ENCODE assay signal across 8 mouse cellular contexts in genomic region chr11:72266960-72267560, GRCm38 (mm10). TPM values are rescaled to one million over a fixed set of nuclear protein-coding genes. Genes with fewer than 3 reads are reported as not detected.
DNase-seq lines count a peak whose midpoint lies in the region; ATAC-seq lines count a peak whose summit lies in the region.

Slc13a5 (minus strand) TSS chr11:72267222.

- peaks cover 2% of the 10 kb centered on the region; the same call in 1 of the 2 replicates for H3K4me1 ChIP-seq in brown adipose tissue, adult 24 weeks (ENCODE audit: control insufficient read depth, insufficient read depth, insufficient read length, low read length)
- peaks cover 29% of the 10 kb centered on the region for H3K4me1 ChIP-seq in heart, embryonic 12.5 days (replicated peaks)
- peaks cover 16% of the 10 kb centered on the region for H3K4me1 ChIP-seq in midbrain, embryonic 15.5 days

- H3K27ac ChIP-seq in brown adipose tissue, adult 24 weeks (replicated peaks; ENCODE audit: low read depth, low read length) = no peak within 1 kb of the TSS
- no peak within 1 kb of the TSS for H3K27ac ChIP-seq in heart, embryonic 12.5 days (ENCODE audit: poor library complexity, severe bottlenecking)
- no peak within 1 kb of the TSS for H3K27ac ChIP-seq in midbrain, embryonic 15.5 days

- no peak for DNase-seq in layer of hippocampus, postnatal 14 days (ENCODE audit: low spot score in 2 of 2)
- DNase-seq in layer of hippocampus, adult 9-10 months (ENCODE audit: low spot score) = no peak
- DNase-seq in kidney, postnatal 14 days = peak; percentile 14
- DNase-seq in adipocyte (ENCODE audit: low spot score) = no peak

- WGBS in heart, embryonic 12.5 days = 4% methylated on average over 36 of the region's 36 CpGs
- 1% methylated on average over 36 of the region's 36 CpGs for WGBS in midbrain, embryonic 15.5 days

- peak within 1 kb of the TSS; percentile 91 for H3K4me2 ChIP-seq in heart, embryonic 12.5 days
- H3K4me2 ChIP-seq in midbrain, embryonic 15.5 days = peak within 1 kb of the TSS; percentile 72

- peak; percentile 55 for ATAC-seq in heart, embryonic 12.5 days (ENCODE audit: insufficient number of reproducible peaks, low FRiP score)
- ATAC-seq in midbrain, embryonic 15.5 days (replicated peaks) = peak; percentile 66
- no peak for ATAC-seq in erythroid progenitor cell, adult 5-6 weeks (replicated peaks; ENCODE audit: low FRiP score, poor library complexity, severe bottlenecking)

- H3K9me3 ChIP-seq in heart, embryonic 12.5 days (replicated peaks) = no peaks in the 10 kb centered on the region
- H3K9me3 ChIP-seq in midbrain, embryonic 15.5 days = no peaks in the 10 kb centered on the region

- no peaks in the 10 kb centered on the region for H3K36me3 ChIP-seq in heart, embryonic 12.5 days
- H3K36me3 ChIP-seq in midbrain, embryonic 15.5 days (replicated peaks) = no peaks in the 10 kb centered on the region

- H3K4me3 ChIP-seq in brown adipose tissue, adult 24 weeks (ENCODE audit: insufficient read depth, low read depth, low read length) = peak within 1 kb of the TSS; percentile 59
- peak within 1 kb of the TSS; percentile 50 for H3K4me3 ChIP-seq in heart, embryonic 12.5 days
- H3K4me3 ChIP-seq in midbrain, embryonic 15.5 days = peak within 1 kb of the TSS; percentile 42

- peak within 1 kb of the TSS; percentile 47; the same call in 1 of the 2 replicates for H3K9ac ChIP-seq in heart, embryonic 12.5 days
- H3K9ac ChIP-seq in midbrain, embryonic 15.5 days = peak within 1 kb of the TSS; percentile 22

- peaks cover 58% of the 10 kb centered on the region for H3K27me3 ChIP-seq in heart, embryonic 12.5 days (replicated peaks)
- peaks cover 34% of the 10 kb centered on the region for H3K27me3 ChIP-seq in midbrain, embryonic 15.5 days (replicated peaks)

RNA-seq across cellular contexts. Expression of gene Slc13a5, which starts in this region (rescaled TPM):
- 10 to 100 TPM; 12.4 to 13.4 TPM for total RNA-seq in layer of hippocampus, postnatal 14 days (2021)
- not detected in 2 replicates for polyA plus RNA-seq in brown adipose tissue, adult 24 weeks (2012; ENCODE audit: insufficient read depth, insufficient read length, missing spikeins)
- 0.17 and 0.36 TPM in 2 replicates for polyA plus RNA-seq in heart, embryonic 12.5 days (2016; fragmentation: Nextera tagmentation; extraction: Ambion mirVana)
- polyA plus RNA-seq in midbrain, embryonic 15.5 days (2015; fragmentation: Nextera tagmentation; extraction: Ambion mirVana) = 1.4 and 2.8 TPM in 2 replicates
- not detected in 2 replicates for total RNA-seq in erythroid progenitor cell, adult 5-6 weeks (2015; ENCODE audit: low replicate concordance)
- total RNA-seq in erythroid progenitor cell, adult 5-6 weeks (2017; ENCODE audit: low replicate concordance) = not detected in 2 replicates

Comparison
In these comparisons a context has a peak if more than half of its experiments do, and no peak if none do; other contexts are left out.
1. RNA of gene Slc13a5 (total RNA-seq): 12.4 to 13.4 TPM in layer of hippocampus, postnatal 14 days; not detected in erythroid progenitor cell, adult 5-6 weeks; every median in the first group is over 10 times any median in the second.
2. Peak in ATAC-seq, H3K4me3 ChIP-seq, H3K9ac ChIP-seq and H3K4me2 ChIP-seq in heart, embryonic 12.5 days; RNA of the gene not detected or under 1 TPM.
3. Peak in every context shown above with its lines, with median percentiles within 50 percentile points of each other: H3K4me3 ChIP-seq.